Mouse (Mus musculus): ENCODE results near the gene Tubb5. TPM values are rescaled to one million over a fixed set of nuclear protein-coding genes. Genes with fewer than 3 reads are reported as not detected.

Gene Tubb5
- total RNA-seq, 4 experiments from 2014 or later, result 65.2 to 94.6 (median 72.1) TPM

DNA sequence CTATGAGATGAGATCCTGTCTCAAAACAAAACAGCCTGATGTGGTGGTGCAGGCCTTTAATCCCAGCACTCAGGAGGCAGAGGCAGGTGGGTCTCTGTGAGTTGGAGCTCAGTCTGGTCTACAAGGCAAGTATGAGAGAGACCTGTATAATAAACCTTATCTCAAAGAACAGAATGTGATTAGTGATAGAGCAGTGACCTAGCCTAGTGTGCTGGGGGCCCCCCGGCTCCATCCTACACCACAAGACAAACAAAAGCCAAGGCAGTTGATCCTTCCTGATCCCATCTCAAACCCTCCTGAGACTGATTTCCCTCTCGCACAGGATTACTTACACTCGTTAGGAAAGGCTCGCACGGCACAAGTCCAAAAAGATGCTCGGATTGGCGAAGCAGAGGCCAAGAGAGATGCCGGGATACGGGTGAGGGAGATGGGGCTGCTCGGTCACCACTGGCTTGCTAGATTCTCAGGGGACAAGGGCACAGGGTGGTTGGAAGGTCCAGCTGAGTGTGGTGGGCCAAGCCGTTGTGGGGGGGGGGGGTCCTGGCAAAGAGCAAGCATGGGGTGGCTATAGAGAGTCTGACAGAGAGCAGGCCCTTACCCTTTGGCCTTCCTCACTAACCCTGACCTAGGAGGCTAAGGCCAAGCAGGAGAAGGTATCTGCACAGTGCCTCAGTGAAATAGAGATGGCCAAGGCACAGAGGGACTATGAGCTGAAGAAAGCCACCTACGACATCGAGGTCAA, 12.8 kb downstream of the Tubb5 start:
- no peak for DNase-seq (ENCODE audit: low spot score)

DNA sequence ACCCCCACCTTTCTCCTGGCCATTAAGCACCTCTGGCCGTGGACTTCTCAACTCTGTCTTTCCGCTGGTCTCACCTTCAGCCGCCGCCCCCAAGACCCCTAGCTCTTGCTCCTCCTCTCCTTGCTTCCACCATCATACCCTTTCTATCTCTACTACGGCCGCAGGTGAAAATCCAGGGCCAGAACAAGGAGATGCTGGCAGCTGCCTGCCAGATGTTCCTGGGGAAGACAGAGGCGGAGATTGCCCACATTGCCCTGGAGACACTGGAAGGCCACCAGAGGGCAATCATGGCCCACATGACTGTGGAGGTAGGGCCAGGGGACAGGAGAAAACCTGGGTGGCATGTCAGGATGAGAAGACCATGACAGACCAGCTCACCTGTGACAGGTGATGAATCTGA, 13.7 kb downstream of the Tubb5 start:
- DNase-seq (ENCODE audit: low spot score), result no peak

DNA sequence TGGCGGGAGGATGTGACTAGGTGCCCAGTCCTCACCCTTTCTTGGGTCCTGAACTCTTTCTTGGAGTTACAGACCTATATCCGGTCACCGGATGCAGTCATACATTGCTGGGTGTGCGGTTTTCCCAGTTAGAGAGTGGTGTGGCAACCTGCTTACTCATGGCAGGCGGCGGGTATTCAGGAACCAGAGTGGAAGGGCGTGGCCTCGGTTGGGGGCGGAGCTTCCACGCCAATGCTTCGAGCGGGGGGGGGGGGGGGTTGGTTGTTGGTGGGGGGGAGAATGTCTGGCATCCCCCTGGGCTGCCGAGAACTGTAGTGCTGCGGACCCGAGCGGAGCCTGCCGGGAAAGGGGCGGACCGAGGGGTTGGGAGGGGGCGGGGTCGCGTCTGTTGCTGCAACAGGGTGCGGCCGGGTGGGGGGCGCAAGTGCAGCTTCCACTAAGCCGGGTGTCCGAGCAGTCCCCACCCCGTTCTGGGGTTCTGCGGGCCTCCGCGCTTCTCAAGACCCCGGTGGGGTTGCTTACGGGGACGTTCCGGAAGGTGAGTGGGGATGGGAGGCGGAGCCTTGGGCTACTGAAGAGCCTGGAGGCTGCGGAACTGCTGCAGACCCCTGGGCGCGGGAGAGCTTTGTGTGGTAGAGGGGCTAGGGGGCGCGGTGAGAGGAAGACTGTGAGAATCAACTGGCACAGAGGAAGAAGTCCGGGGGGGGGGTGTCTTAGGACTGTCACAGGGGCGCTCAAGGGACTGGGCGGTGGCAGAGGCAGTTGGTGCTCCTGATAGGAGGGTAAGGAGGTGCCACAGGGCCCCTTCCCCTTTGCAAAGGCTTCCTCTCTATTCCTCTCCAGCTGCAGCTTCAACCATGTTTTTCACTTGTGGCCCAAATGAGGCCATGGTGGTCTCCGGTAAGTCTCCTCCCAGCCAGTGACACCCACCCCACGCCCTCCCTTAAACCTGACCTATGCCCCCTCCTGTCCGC, 14.9 kb downstream of the Tubb5 start, which contains the start of gene Flot1:
Gene Flot1 (plus strand): TSS at position 267 of the 974 bp plus-strand sequence.
- DNase-seq (ENCODE audit: low spot score), result peak; percentile 85

- no peak for DNase-seq (ENCODE audit: low spot score)
These were observed 15.5 kb downstream of the Tubb5 start for GRCm38 (mm10) chr17:35822564-35822963.

GRCm38 (mm10) chr17:35821439-35822430, 16.4 kb downstream of the Tubb5 start, which contains the start of gene Ier3:
Gene Ier3 (plus strand): TSS chr17:35821684.
- DNase-seq (ENCODE audit: low spot score), result peak; percentile 92

DNA sequence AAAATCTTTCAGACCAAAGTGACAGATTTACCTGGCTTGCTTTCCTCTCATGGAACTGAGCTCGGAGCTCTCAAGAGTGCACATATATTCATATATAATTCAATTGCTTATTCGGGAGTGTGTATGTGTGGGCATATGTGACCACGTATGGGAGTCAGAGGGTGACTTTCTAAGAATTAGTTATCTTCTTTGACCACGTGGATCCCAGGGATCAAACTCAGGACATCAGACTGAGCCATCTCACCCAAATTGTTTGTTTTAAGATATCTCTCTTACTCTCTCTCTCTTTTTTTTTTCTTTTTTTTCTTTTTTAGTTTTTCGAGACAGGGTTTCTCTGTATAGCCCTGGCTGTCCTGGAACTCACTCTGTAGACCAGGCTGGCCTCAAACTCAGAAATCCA, 18.0 kb downstream of the Tubb5 start:
- no peak for DNase-seq (ENCODE audit: low spot score)

GRCm38 (mm10) chr17:35817226-35817625, 20.9 kb downstream of the Tubb5 start:
- DNase-seq (ENCODE audit: low spot score), result no peak

GRCm38 (mm10) chr17:35816686-35817085, 21.4 kb downstream of the Tubb5 start:
- no peak for DNase-seq (ENCODE audit: low spot score)

DNA sequence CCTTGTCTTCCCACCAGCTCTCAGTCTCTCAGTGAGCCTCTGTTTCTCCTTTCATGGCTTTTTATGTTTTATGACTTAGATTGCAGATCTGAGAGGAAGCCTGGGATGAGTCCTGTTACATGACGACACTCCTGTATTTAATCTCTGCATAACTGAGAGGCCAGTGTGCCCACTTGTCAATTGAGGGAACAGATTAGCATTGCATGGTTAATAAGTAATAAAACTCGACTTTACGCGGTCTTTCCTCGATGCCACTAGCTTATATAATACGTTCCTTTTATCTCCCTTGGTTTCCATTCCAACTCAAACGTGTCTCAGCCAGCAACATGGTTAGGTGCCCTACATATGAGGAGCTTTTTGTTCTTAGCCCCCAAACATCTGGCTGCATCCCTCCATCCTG, 22.3 kb downstream of the Tubb5 start:
- DNase-seq (ENCODE audit: low spot score), result no peak

- no peak for DNase-seq (ENCODE audit: low spot score)
These were observed 23.4 kb downstream of the Tubb5 start for GRCm38 (mm10) chr17:35814678-35815077.

DNA sequence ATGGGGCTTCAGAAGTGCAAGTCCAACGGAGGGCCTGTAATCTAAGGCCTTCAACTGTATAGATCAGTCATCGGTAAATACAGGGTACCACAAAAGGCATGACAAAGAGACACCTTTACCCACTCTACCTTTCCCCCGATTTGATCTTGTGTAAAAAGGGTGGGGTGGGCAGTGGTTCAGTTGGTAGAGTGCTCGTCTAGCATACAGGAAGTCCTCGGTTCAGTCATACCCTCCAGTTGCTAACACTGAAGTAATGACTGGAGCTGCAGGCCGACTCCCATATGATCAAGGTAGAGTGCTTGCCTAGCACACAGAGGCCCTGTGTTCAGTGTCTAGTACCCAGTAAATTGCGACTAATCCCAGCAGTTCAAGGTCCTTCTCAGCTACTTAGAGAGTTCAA, 24.5 kb downstream of the Tubb5 start:
- no peak for DNase-seq (ENCODE audit: low spot score)

GRCm38 (mm10) chr17:35813245-35813647, 24.9 kb downstream of the Tubb5 start:
- DNase-seq (ENCODE audit: low spot score), result peak; percentile 96

DNA sequence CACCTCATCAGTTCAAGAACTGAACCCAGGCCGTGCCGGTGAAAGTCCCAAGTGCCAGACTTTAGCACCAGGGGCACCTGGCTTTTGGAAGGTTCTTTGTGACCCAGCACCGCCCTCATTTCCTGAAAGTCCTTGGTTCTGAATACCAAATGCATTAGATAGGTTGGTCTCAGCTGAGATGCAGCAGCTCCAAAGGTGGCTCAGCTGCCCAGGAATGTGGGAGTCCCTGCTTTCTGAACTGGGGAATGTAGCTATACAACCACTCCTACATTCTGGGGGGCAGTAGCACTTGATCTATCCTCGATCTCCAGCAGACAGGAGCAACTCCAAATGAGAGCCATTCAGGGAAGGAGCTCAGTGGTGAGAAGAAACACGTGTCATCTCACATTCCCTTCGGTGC, 25.4 kb downstream of the Tubb5 start:
- no peak for DNase-seq (ENCODE audit: low spot score)

- DNase-seq (ENCODE audit: low spot score), result no peak
These were observed 25.8 kb downstream of the Tubb5 start for GRCm38 (mm10) chr17:35812307-35812706.

DNA sequence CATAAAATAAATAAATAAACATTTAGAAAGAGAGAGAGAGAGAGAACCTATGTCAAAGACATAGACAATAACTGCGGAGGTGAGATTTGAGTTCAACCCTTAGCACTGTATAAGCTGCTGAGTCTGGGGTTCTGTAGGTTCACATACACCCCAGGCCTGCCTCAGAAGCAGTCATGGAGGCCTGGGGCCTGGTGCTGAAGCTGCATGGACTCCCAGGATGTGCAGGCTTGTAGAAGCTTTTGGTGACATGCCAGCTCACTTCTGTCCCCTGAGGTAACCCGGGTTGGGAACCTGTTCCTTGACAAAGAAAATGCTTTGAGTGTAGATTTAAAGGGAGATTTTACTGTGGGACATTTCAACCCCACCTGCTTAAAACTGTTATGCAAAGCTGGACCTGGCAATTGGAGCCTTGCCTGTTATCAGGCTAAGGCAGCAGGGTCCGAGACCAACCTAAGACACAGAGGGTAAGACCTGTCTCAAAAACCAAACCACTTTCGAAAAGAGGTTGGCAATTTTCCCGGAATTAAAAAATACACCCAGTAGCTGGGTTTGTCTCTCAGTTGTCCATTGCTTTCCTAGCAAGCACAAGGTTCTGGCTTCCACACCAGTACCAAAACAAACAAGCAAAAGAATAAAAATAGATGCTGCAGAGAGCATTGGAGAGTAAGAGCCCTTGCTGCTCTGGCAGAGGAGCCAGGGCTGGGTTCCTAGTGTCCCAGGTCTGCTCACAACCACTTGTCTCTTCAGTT, 27.0 kb downstream of the Tubb5 start:
- peak; percentile 36 for DNase-seq (ENCODE audit: low spot score)

GRCm38 (mm10) chr17:35809395-35809794, 28.7 kb downstream of the Tubb5 start:
- DNase-seq (ENCODE audit: low spot score), result no peak

GRCm38 (mm10) chr17:35808073-35808472, 30.0 kb downstream of the Tubb5 start:
- peak; percentile 85 for DNase-seq (ENCODE audit: low spot score)

DNA sequence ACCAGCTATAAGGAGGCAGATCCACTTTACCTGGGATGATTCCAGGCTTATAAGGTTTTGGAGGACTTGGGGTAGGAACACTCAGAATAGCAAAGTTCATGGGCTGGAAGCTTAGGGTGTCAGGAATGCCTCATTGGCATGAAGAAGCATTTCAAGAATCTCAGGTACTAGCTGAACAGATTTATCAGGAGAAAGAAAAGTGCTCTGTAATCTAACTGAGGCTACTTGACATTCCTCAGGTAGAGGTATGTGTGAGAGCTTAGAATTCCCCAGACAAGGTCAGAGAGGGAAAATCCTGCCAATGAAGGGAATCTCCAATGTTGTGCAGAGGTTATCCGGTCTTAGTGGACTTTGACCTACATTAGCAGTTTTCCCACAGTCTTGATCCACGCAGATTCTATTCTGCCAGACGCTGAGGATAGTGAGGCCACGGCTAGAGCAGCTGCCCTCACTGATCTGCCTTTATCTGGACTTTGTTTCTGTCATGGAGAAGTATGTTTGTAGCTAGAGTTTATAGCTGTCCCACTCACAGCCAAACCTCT, 34.2 kb downstream of the Tubb5 start:
- DNase-seq (ENCODE audit: low spot score), result no peak

- peak; percentile 44 for DNase-seq (ENCODE audit: low spot score)
These were observed 35.1 kb downstream of the Tubb5 start for GRCm38 (mm10) chr17:35803020-35803419.

DNA sequence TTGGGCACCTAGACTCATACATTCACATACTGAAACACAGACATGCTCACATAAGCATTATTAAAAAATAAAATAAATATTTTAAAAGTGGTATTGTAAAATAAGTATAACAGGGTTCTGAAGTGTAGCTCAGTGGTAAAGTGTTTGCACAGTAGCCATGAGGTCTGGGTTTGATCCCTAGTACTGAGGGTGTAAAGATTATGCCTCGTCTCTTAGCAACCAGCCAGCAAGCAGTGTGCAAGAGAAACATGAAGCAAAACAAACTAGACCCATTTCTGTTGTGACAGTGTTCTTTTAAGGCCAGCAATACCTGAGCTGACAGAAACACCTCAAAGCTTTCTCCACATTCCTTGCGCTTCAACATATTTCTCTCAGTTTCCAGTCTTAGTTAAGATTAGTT, 37.2 kb downstream of the Tubb5 start:
- no peak for DNase-seq (ENCODE audit: low spot score)

Data from heart, adult 8-10 months (tissue).